Mouse (Mus musculus) cortical plate, adult 2 months (tissue): ENCODE measurements at regions not wholly inside any gene's neighbourhood (a gene's known extent, or its start where the extent isn't known, plus 50 kb on each side); places are given as distances from the start of the nearest gene placed in this dataset.

Experiments used
- H3K27ac ChIP-seq: fragments of 200-500 bp; 2 replicates; pipeline ENCODE4 v1.5.1; 2012; ENCODE audit warnings: low read length, control low read depth, inconsistent platforms; ENCODE audit not compliant: insufficient read depth
- H3K4me1 ChIP-seq: fragments of 200-500 bp; 2 replicates; pipeline ENCODE4 v1.6.1; 2011; ENCODE audit warnings: low read length; ENCODE audit not compliant: control insufficient read depth, insufficient read depth
- H3K4me3 ChIP-seq: fragments of 200-500 bp; 2 replicates; pipeline ENCODE4 v1.5.1; 2011; ENCODE audit warnings: mild to moderate bottlenecking, low read length, control low read depth; ENCODE audit not compliant: insufficient read depth
- CTCF ChIP-seq: fragments of 200-500 bp; IDR thresholded peaks from 2 replicates; pipeline ENCODE4 v1.5.1; 2011; ENCODE audit warnings: mild to moderate bottlenecking, control low read depth, low read length; ENCODE audit not compliant: insufficient read depth; ENCODE audit errors: extremely low read depth
- POLR2A ChIP-seq: fragments of 200-500 bp; IDR thresholded peaks from 2 replicates; pipeline ENCODE4 v1.6.1; 2011; ENCODE audit warnings: mild to moderate bottlenecking, low read length, control low read depth; ENCODE audit not compliant: insufficient read depth; ENCODE audit errors: extremely low read depth

DNA sequence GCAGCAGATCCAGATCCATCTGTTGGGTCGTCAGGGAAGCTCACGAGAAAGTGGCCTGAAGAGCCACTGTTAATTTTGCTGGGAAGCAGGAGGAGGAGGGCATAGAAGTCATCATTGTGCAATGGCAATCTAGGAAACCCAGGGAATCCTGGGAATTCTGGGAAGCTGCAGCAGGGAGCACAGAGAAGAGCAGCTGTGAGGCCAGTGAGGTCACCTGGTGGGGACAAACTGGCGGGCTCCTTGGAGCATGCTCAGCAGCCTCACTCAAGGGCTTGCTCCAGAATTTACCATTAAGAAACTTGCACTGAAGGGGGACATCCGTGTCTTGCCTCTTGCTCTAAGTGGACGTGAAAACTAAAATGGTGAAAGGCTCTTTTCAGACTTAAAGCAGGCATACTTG lies 105.0 kb upstream of the Tgfbr2 start:
- no peak overlapping the region for H3K4me3 ChIP-seq
- H3K4me1 ChIP-seq, result no peaks in the 10 kb centered on the region
- no peak overlapping the region for H3K27ac ChIP-seq
- TF ChIP-seq CTCF, result no peak
- TF ChIP-seq POLR2A, result no peak

- H3K4me1 ChIP-seq, result no peaks in the 10 kb centered on the region
- no peak for TF ChIP-seq POLR2A
- TF ChIP-seq CTCF, result no peak
- no peak overlapping the region for H3K4me3 ChIP-seq
- no peak overlapping the region for H3K27ac ChIP-seq
Measured at GRCm38 (mm10) chr9:116278862-116279261, 103.7 kb upstream of the Tgfbr2 start.

- Histone ChIP-seq H3K4me3 (no peak overlapping the region), H3K4me1 (no peaks in the 10 kb centered on the region), H3K27ac (no peak overlapping the region)
- no peak for TF ChIP-seq CTCF
Measured at GRCm38 (mm10) chr9:116277736-116278135, 102.6 kb upstream of the Tgfbr2 start.

DNA sequence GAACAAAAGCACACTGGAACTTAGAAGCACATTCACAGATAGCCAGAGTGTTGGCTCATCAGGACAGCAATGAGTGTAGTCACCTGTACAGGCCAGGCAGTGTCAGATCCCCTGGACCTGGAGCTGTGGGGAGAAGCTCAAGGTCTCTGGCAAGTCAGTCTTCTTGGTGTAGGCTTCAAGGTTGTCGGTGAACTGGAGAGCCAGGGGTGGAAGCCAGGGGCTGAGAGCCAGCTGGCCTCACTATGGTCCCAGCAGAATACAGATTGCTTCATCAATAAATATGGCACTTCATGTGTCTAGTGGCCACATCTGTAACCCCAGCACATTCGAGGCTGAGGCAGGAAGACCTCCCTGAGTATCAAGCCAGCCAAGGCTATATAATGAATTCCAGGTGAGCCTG lies 101.0 kb upstream of the Tgfbr2 start:
- Histone ChIP-seq H3K4me3 (no peak overlapping the region), H3K27ac (no peak overlapping the region), H3K4me1 (no peaks in the 10 kb centered on the region)
- TF ChIP-seq POLR2A, result no peak
- no peak for TF ChIP-seq CTCF

GRCm38 (mm10) chr9:116272446-116272845 lies 97.3 kb upstream of the Tgfbr2 start:
- no peaks in the 10 kb centered on the region for H3K4me1 ChIP-seq
- no peak overlapping the region for H3K4me3 ChIP-seq
- TF ChIP-seq CTCF (no peak), POLR2A (no peak)
- no peak overlapping the region for H3K27ac ChIP-seq

DNA sequence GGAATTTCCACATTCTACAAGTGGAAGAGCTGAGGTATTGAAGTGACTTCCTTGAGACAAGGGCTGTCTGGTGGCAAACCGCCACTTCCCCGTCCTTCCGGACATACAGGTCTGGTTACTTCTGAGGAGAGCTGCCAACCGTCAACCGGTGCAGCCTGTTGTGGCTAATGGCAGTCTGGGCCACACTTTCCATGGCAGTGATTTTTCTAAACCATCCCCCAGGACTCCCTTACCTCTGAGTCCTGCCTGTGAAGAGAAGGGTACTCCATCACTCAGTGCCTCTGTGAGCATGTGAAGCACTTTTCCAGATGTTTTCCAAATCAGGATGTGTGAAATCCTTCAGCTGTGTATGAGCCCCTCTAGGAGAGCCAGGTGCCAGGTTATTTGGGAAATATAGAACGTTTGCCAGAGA lies 95.3 kb upstream of the Tgfbr2 start:
- H3K27ac ChIP-seq, result no peak overlapping the region
- H3K4me3 ChIP-seq, result no peak overlapping the region
- no peak for TF ChIP-seq POLR2A
- TF ChIP-seq CTCF, result no peak
- no peaks in the 10 kb centered on the region for H3K4me1 ChIP-seq

GRCm38 (mm10) chr9:116267411-116267810 lies 92.3 kb upstream of the Tgfbr2 start:
- no peak overlapping the region for H3K27ac ChIP-seq
- TF ChIP-seq POLR2A (no peak), CTCF (no peak)
- H3K4me1 ChIP-seq, result no peaks in the 10 kb centered on the region
- H3K4me3 ChIP-seq, result no peak overlapping the region

DNA sequence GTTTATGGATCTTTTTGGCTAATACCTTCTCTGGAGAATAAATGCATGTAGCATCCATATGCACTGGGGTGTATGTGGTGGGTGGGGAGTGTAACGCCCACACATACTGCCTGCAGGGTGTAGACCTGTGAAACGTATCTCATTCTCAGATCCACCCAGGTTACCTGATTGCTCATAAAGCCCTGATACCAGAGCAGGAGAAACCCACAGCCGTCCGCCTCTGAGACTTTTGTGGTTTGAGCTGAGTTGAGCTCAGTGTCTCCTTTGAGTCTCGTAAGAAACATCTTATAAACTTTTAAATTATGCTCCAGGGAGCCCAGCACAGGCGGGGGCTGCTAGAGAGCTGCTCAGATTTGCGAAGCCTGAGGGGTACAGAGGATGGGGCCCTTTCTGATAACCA lies 88.7 kb upstream of the Tgfbr2 start:
- H3K4me3 ChIP-seq, result no peak overlapping the region
- no peak for TF ChIP-seq POLR2A
- no peak for TF ChIP-seq CTCF
- no peaks in the 10 kb centered on the region for H3K4me1 ChIP-seq
- H3K27ac ChIP-seq, result no peak overlapping the region

DNA sequence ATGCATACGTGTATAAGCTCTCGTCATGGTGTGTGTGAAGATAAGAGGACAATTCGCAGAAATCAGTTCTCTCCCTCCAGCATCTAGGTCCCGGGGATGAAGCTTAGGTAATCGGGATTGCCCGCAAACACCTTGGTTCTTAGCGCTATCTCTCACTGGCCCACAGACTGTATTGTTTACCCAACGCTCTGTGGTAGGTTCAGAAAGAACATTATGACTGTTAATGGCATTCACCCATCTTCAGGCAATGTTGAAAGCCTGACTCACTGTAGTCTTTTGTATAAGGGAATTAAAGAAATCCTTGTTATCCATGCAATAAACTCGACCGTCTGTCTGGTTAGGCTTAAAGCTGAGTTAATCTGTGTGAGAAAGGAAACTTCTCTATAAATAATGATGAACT lies 84.4 kb upstream of the Tgfbr2 start:
- no peak overlapping the region for H3K27ac ChIP-seq
- TF ChIP-seq POLR2A, result no peak
- H3K4me3 ChIP-seq, result no peak overlapping the region
- no peaks in the 10 kb centered on the region for H3K4me1 ChIP-seq

DNA sequence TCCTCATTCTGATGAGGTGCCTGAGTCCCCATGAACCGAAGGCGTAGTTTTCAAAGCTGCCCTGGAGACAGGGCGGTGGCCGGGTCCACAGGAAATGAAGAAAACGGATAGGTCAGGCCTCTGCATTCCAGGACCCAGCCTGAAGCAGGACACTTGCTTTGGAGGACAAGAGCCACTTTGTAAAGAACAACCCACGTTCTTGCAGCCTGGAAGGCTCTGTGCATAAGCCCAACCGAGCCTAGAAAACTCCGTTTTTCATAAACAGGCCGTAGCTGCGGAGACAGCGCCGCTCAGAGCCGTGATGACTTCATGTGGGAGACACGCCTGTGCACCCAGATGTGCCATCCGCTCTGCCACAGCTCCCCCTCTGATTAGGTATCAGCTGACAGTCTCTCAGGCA lies 78.4 kb upstream of the Tgfbr2 start:
- TF ChIP-seq CTCF (no peak), POLR2A (no peak)
- no peak overlapping the region for H3K27ac ChIP-seq
- H3K4me3 ChIP-seq, result no peak overlapping the region
- H3K4me1 ChIP-seq, result no peaks in the 10 kb centered on the region

DNA sequence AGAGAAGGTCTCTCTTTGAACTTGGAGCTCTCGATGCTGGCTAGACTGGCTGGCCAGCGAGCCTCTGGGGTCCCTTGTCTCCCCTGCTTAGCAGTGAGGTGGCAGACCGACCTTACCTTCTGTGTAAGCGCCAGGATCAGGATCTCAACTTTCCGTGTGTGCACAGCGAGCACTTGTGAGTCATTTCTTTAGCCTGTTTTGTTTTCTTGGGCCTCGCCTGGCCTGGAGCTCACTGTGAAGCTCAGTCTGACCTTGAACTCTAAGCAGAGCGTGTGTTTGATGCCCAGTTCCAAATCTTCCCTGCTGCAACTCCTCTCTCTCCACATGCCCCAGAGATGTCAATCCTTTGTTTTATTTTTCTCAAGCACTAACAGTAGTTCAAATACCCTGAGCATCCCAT lies 77.6 kb upstream of the Tgfbr2 start:
- H3K27ac ChIP-seq, result no peak overlapping the region
- H3K4me1 ChIP-seq, result no peaks in the 10 kb centered on the region
- no peak overlapping the region for H3K4me3 ChIP-seq
- TF ChIP-seq POLR2A (no peak), CTCF (no peak)
